24 mouse cellular contexts compared by ENCODE assay signal in the genomic region with DNA sequence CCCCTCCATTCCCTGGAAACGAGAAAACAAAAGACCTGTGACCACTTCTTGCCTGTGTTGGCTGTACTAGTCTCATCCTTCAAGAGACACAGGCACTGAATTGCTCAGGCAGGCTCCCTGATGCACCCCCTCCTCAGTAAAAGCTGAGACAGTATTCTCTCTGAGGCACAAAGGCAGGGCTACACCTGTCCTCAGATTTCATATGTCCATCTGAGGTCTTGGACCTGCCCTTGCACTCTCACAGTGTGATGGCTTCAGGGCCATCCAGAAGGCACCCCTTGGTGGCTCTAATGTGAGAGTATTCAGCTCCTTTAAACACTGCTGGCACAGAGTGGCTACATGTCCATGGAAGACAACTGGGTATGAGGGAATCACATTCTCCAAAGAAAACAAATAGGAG. TPM values are rescaled to one million over a fixed set of nuclear protein-coding genes. Genes with fewer than 3 reads are reported as not detected.
DNase-seq lines count a peak whose midpoint lies in the region; ATAC-seq and TF ChIP-seq lines count a peak whose summit lies in the region.
"Had no signal": no experiment of that assay in that cellular context is flagged by ENCODE, and none has a peak within 500 bp of the region (broad histone marks: within the 10 kb centered on the region; RNA-seq: fewer than 3 reads in every experiment).

No protein-coding gene starts in this region.

- H3K36me3 ChIP-seq in heart, embryonic 12.5 days, result no peaks in the 10 kb centered on the region
- no peaks in the 10 kb centered on the region for H3K36me3 ChIP-seq in kidney, embryonic 15.5 days
- H3K36me3 ChIP-seq in stomach, embryonic 15.5 days, result no peaks in the 10 kb centered on the region
- H3K36me3 ChIP-seq in stomach, postnatal 0 days (ENCODE audit: control insufficient read depth, insufficient read depth, low read length), result no peaks in the 10 kb centered on the region
- H3K36me3 ChIP-seq: embryonic facial prominence, embryonic 12.5 days; embryonic facial prominence, embryonic 15.5 days; hindbrain, embryonic 13.5 days had no signal

- no peaks in the 10 kb centered on the region for H3K9me3 ChIP-seq in heart, embryonic 12.5 days (replicated peaks)
- H3K9me3 ChIP-seq in kidney, embryonic 15.5 days (replicated peaks), result no peaks in the 10 kb centered on the region
- no peaks in the 10 kb centered on the region for H3K9me3 ChIP-seq in stomach, embryonic 15.5 days
- no peaks in the 10 kb centered on the region for H3K9me3 ChIP-seq in stomach, postnatal 0 days (ENCODE audit: control insufficient read depth, low read length)
- H3K9me3 ChIP-seq: embryonic facial prominence, embryonic 12.5 days; embryonic facial prominence, embryonic 15.5 days; hindbrain, embryonic 10.5 days; hindbrain, embryonic 13.5 days had no signal

- DNase-seq in heart, postnatal 4 days, result no peak
- no peak for DNase-seq in kidney, postnatal 25 days
- no peak for DNase-seq in stomach, postnatal 0 days (ENCODE audit: low spot score)
- DNase-seq: adrenal gland, adult 2 months; adrenal gland, postnatal 14 days; cerebellum, adult 11 months; cerebellum, adult 2 months; cerebellum, adult 9-11 months; cerebellum, postnatal 25 days; forebrain, postnatal 0 days; gastrocnemius, adult 2 months; gastrocnemius, postnatal 14 days; heart, adult 11 months had no signal

- no peak for TF ChIP-seq CTCF in stomach, postnatal 0 days (IDR thresholded peaks at IDR 0.05; ENCODE audit: low read depth)

- H3K27ac ChIP-seq in heart, embryonic 12.5 days (ENCODE audit: poor library complexity, severe bottlenecking), result no peak overlapping the region
- H3K27ac ChIP-seq in kidney, embryonic 15.5 days, result 0 out of 2 replicates have a peak overlapping the region, but pooled peaks have one; percentile 18
- H3K27ac ChIP-seq in stomach, embryonic 15.5 days, result peak overlapping the region; percentile 2; the same call in 1 of the 2 replicates
- H3K27ac ChIP-seq in stomach, postnatal 0 days (replicated peaks), result no peak overlapping the region
- H3K27ac ChIP-seq: embryonic facial prominence, embryonic 12.5 days; embryonic facial prominence, embryonic 15.5 days; gastrocnemius, adult 2 months; hindbrain, embryonic 10.5 days; hindbrain, embryonic 13.5 days had no signal

- 46% methylated on average over 1 of the region's 1 CpGs for WGBS in heart, embryonic 12.5 days
- WGBS in kidney, embryonic 15.5 days, result 59% methylated on average over 1 of the region's 1 CpGs
- whole genome bisulfite sequencing in stomach, embryonic 15.5 days, result 55% methylated on average over 1 of the region's 1 CpGs
- 47% methylated on average over 1 of the region's 1 CpGs for WGBS in stomach, postnatal 0 days

- no peak overlapping the region for H3K4me3 ChIP-seq in heart, embryonic 12.5 days
- H3K4me3 ChIP-seq in kidney, embryonic 15.5 days (replicated peaks), result no peak overlapping the region
- H3K4me3 ChIP-seq in stomach, embryonic 15.5 days (replicated peaks), result no peak overlapping the region
- no peak overlapping the region for H3K4me3 ChIP-seq in stomach, postnatal 0 days (ENCODE audit: low read depth, low read length)
- H3K4me3 ChIP-seq: embryonic facial prominence, embryonic 12.5 days; embryonic facial prominence, embryonic 15.5 days; gastrocnemius, adult 2 months; hindbrain, embryonic 10.5 days; hindbrain, embryonic 13.5 days had no signal

- peaks cover 78% of the 10 kb centered on the region for H3K4me1 ChIP-seq in heart, embryonic 12.5 days (replicated peaks)
- peaks cover 66% of the 10 kb centered on the region for H3K4me1 ChIP-seq in kidney, embryonic 15.5 days
- H3K4me1 ChIP-seq in stomach, embryonic 15.5 days, result peaks cover 15% of the 10 kb centered on the region
- no peaks in the 10 kb centered on the region for H3K4me1 ChIP-seq in stomach, postnatal 0 days (replicated peaks; ENCODE audit: control insufficient read depth, insufficient read depth)

- H3K27me3 ChIP-seq in heart, embryonic 12.5 days (replicated peaks), result no peaks in the 10 kb centered on the region
- H3K27me3 ChIP-seq in kidney, embryonic 15.5 days, result no peaks in the 10 kb centered on the region
- H3K27me3 ChIP-seq in stomach, embryonic 15.5 days (replicated peaks), result no peaks in the 10 kb centered on the region
- no peaks in the 10 kb centered on the region for H3K27me3 ChIP-seq in stomach, postnatal 0 days (ENCODE audit: control insufficient read depth, insufficient read depth, low read length)
- H3K27me3 ChIP-seq: embryonic facial prominence, embryonic 12.5 days; embryonic facial prominence, embryonic 15.5 days; hindbrain, embryonic 13.5 days had no signal

- TF ChIP-seq EP300 in stomach, postnatal 0 days (optimal IDR thresholded peaks at IDR 0.05), result no peak

- H3K9ac ChIP-seq in heart, embryonic 12.5 days, result peak overlapping the region; percentile 21; the same call in 1 of the 2 replicates
- H3K9ac ChIP-seq in kidney, embryonic 15.5 days, result no peak overlapping the region
- H3K9ac ChIP-seq in stomach, embryonic 15.5 days, result no peak overlapping the region
- H3K9ac ChIP-seq in stomach, postnatal 0 days (ENCODE audit: low read length), result no peak overlapping the region
- H3K9ac ChIP-seq: embryonic facial prominence, embryonic 12.5 days; embryonic facial prominence, embryonic 15.5 days; forebrain, postnatal 0 days; hindbrain, embryonic 13.5 days had no signal

- no peak overlapping the region for H3K4me2 ChIP-seq in heart, embryonic 12.5 days
- no peak overlapping the region for H3K4me2 ChIP-seq in kidney, embryonic 15.5 days
- no peak overlapping the region for H3K4me2 ChIP-seq in stomach, embryonic 15.5 days
- no peak overlapping the region for H3K4me2 ChIP-seq in stomach, postnatal 0 days (replicated peaks; ENCODE audit: low read depth)
- H3K4me2 ChIP-seq: embryonic facial prominence, embryonic 12.5 days; embryonic facial prominence, embryonic 15.5 days; heart, embryonic 11.5 days; hindbrain, embryonic 13.5 days had no signal

- ATAC-seq in heart, embryonic 12.5 days (ENCODE audit: insufficient number of reproducible peaks, low FRiP score), result no peak
- no peak for ATAC-seq in kidney, embryonic 15.5 days (replicated peaks; ENCODE audit: low FRiP score)
- no peak for ATAC-seq in stomach, embryonic 15.5 days (ENCODE audit: insufficient read depth, low FRiP score, low read depth)
- no peak for ATAC-seq in stomach, postnatal 0 days (ENCODE audit: low FRiP score, low TSS enrichment)
- ATAC-seq: activated CD4-positive, CD25-positive, alpha-beta regulatory T cell, adult 4 months; forebrain, embryonic 14.5 days; forebrain, postnatal 0 days; hindbrain, embryonic 16.5 days had no signal

RNA-seq across cellular contexts. Expression of gene Cux1, which starts 32.1 kb away (rescaled TPM):
- polyA plus RNA-seq in heart, embryonic 12.5 days (2016; fragmentation: Nextera tagmentation; extraction: Ambion mirVana), result 81.0 and 85.4 TPM in 2 replicates
- 100 to 1,000 TPM; 126 to 131 TPM for total RNA-seq in heart, postnatal 4 days (2021)
- polyA plus RNA-seq in kidney, embryonic 15.5 days (2015; fragmentation: Nextera tagmentation; extraction: Ambion mirVana), result 108 and 110 TPM in 2 replicates
- 73.5 and 81.0 TPM in 2 replicates for polyA plus RNA-seq in stomach, embryonic 15.5 days (2015; fragmentation: Nextera tagmentation; extraction: Ambion mirVana)
- 33.7 and 36.3 TPM in 2 replicates for polyA plus RNA-seq in stomach, postnatal 0 days (2015; fragmentation: Nextera tagmentation; extraction: Ambion mirVana)

Comparison
In these comparisons a context has a peak if more than half of its experiments do, and no peak if none do; other contexts are left out.
1. H3K27ac ChIP-seq: peak in kidney, embryonic 15.5 days (single experiment) and stomach, embryonic 15.5 days (single experiment); none in heart, embryonic 12.5 days (single experiment) and stomach, postnatal 0 days (single experiment).